Mouse (Mus musculus): ENCODE results near the gene Ly6g6c.

DNA sequence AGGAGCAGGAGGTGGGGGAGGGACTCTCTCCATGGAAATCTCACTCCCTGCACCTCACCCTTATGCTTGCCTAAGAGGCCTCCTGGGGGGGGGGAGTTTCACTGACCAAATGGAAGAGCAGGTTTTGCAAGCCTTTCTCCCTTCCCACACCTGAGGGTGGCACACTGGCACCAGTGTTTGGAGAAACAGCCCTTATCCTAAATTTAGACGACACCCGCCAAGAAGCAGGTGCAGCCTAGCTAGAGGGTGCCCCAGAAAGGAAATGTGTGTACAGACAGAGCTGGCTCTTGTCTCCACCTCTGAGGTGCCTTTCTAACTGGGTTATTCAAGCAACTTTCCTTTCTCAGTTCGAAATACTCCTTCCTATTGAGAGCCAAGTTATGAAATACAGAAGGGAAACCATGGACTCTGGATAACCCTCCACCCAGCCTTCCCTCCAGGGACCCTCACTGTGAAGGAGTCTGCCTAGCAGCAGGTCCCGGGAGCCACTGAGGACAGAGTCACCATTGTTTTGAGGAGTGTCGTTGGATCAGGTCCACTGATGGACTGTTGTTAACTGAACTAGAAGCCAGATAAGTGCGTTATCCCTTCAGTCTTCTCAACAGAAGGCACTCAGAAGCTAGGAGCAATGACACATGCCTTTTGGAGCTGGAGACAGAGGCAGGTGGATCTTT lies 5.5 kb downstream of the Ly6g6c start:
- TF ChIP-seq POU5F1 (IDR thresholded peaks at IDR 0.05; ENCODE audit: borderline replicate concordance, low read length) (no peak), CTCF (conservative IDR thresholded peaks at IDR 0.05; ENCODE audit: low read length) (no peak), NANOG (IDR thresholded peaks at IDR 0.05; ENCODE audit: borderline replicate concordance, low read length) (no peak)

Data from E14TG2a.4 (cell line).